Mouse (Mus musculus) hindbrain, postnatal 0 days (tissue): Measurements from ENCODE around the gene Plxna2. TPM values are rescaled to one million over a fixed set of nuclear protein-coding genes. Genes with fewer than 3 reads are reported as not detected.

ENCODE experiments used
- ATAC-seq: fragments of 200-750 bp; cut with Nextera tagmentation; 2 replicates; pipeline ENCODE4 v1.8.0; 2017; ENCODE audit warnings: mild to moderate bottlenecking, moderate TSS enrichment, moderate library complexity
- DNase-seq: peaks from one replicate; pipeline ENCODE4 v3.0.0-alpha.2; 2015; ENCODE audit warnings: low spot score
- H3K27ac ChIP-seq: fragments of 300-500 bp; sonication (generic); 2 replicates; pipeline ENCODE4 v1.5.1; 2014; ENCODE audit warnings: mild to moderate bottlenecking
- H3K27me3 ChIP-seq: fragments of 300-500 bp; sonication (generic); 2 replicates; pipeline ENCODE4 v1.6.1; 2014; ENCODE audit warnings: low read length, mixed read lengths; ENCODE audit not compliant: insufficient read depth
- H3K36me3 ChIP-seq: fragments of 300-500 bp; sonication (generic); 2 replicates; pipeline ENCODE4 v1.6.1; 2014; ENCODE audit warnings: low read length, mixed read lengths; ENCODE audit not compliant: insufficient read depth
- H3K4me1 ChIP-seq: fragments of 300-500 bp; sonication (generic); 2 replicates; pipeline ENCODE4 v1.6.1; 2014; ENCODE audit warnings: antibody characterized with exemption, low read length, mixed read lengths; ENCODE audit not compliant: insufficient read depth
- H3K4me2 ChIP-seq: fragments of 300-500 bp; sonication (generic); 2 replicates; pipeline ENCODE4 v1.6.1; 2014; ENCODE audit warnings: low read depth, mild to moderate bottlenecking, low read length, moderate library complexity, mixed read lengths
- H3K4me3 ChIP-seq: fragments of 300-500 bp; sonication (generic); 2 replicates; pipeline ENCODE4 v1.5.1; 2014; ENCODE audit warnings: low read length
- H3K9ac ChIP-seq: fragments of 300-500 bp; sonication (generic); replicated peaks from 2 replicates; pipeline ENCODE4 v1.6.1; 2014; ENCODE audit warnings: mild to moderate bottlenecking, low read length, moderate library complexity, mixed read lengths
- H3K9me3 ChIP-seq: fragments of 300-500 bp; sonication (generic); 2 replicates; pipeline ENCODE4 v1.6.1; 2016; ENCODE audit warnings: low read length, mixed read lengths
- CTCF ChIP-seq: IDR thresholded peaks from 2 replicates; pipeline ENCODE4 v1.5.1; 2016; ENCODE audit warnings: antibody characterized with exemption, control low read depth, low read depth
- WGBS: fragments of 180-500 bp; shearing (Covaris S2); extraction: QIAGEN DNeasy Blood & Tissue Kit; methylation state at CpG from one replicate; pipeline ENCODE4 v1.1.7; 2014; 5-methylcytosine and 5-hydroxymethylcytosine counted together
- polyA plus RNA-seq: library from polyadenylated mRNA; unstranded; fragments of >200 nt; fragmentation: Nextera tagmentation; extraction: Ambion mirVana; gene quantifications from 2 replicates; pipeline ENCODE4 v1.2.1, GENCODE M21; 2015
- total RNA-seq: library from RNA; depleted of rRNA; stranded (reverse); fragments of >200 nt; gene quantifications from 2 replicates; pipeline ENCODE4 v1.2.3, GENCODE M21; 2014

The Plxna2 gene
- total and polyA plus RNA-seq, 2 experiments from 2014 or later: 11.7 to 48.2 TPM

DNA sequence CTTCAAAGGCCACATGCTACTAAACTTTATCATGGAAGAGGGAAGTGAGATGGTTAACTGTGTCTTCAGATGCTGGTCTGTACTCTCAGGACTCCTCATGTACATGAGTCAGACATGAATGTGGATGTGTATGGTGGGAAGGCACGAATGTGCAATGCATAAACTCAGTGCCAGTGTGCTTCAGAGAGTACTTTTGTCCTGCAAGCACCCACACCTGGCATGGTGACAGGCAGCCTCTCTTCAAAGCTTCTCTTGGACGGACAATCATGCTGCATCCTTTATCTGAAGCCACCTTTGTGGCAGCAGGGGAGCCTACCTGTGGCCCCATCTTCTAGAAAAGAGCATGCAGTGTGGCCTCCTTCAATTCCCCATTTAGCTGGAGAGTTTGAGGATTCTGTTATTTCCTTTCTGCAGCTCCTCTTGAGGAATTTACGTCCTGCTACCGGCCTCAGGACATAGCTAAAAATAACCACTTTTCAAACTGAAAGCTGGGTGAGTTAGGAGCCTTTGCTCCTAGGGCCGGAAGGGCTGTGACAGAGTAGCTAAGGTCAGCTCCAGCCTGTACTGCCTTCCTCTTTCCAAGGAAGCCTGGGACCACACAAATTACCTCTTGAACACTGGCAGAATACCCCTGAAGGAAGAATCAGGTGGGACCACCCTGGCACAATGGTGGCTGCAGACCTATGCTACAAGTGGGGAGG lies 23.7 kb downstream of the Plxna2 start:
- H3K4me3 ChIP-seq: no peak overlapping the region
- peaks cover 7% of the 10 kb centered on the region; the same call in 1 of the 2 replicates for H3K36me3 ChIP-seq
- WGBS: 62% methylated on average over 5 of the region's 5 CpGs
- no peak overlapping the region for H3K4me2 ChIP-seq
- DNase-seq: no peak
- no peaks in the 10 kb centered on the region for H3K27me3 ChIP-seq
- H3K4me1 ChIP-seq: peaks cover 4% of the 10 kb centered on the region; the same call in 1 of the 2 replicates
- H3K9ac ChIP-seq: no peak overlapping the region
- ATAC-seq: no peak
- no peak for TF ChIP-seq CTCF
- peak overlapping the region; percentile 4; the same call in 1 of the 2 replicates for H3K27ac ChIP-seq
- no peaks in the 10 kb centered on the region for H3K9me3 ChIP-seq

- Histone ChIP-seq H3K9me3 (no peaks in the 10 kb centered on the region), H3K4me3 (no peak overlapping the region), H3K9ac (no peak overlapping the region), H3K4me1 (no peaks in the 10 kb centered on the region; the same call in 1 of the 2 replicates), H3K27me3 (no peaks in the 10 kb centered on the region), H3K27ac (0 out of 2 replicates have a peak overlapping the region, but pooled peaks have one; percentile 4), H3K4me2 (no peak overlapping the region), H3K36me3 (peaks cover 7% of the 10 kb centered on the region; the same call in 1 of the 2 replicates)
- 44% methylated on average over 1 of the region's 1 CpGs for WGBS
- DNase-seq (no peak), ATAC-seq (no peak)
- no peak for TF ChIP-seq CTCF
Observed at GRCm38 (mm10) chr1:194642302-194642787, 24.3 kb downstream of the Plxna2 start.

DNA sequence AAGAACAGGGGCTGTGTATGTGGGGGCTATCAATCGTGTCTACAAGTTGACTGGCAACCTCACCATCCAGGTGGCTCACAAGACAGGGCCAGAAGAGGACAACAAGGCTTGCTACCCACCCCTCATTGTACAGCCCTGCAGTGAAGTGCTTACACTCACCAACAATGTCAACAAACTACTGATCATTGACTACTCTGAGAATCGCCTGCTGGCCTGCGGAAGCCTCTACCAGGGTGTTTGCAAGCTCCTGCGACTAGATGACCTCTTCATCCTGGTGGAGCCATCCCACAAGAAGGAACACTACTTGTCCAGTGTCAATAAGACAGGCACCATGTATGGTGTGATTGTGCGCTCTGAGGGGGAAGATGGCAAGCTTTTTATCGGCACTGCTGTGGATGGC lies 25.9 kb downstream of the Plxna2 start:
- Histone ChIP-seq H3K4me1 (no peaks in the 10 kb centered on the region; the same call in 1 of the 2 replicates), H3K9ac (no peak overlapping the region), H3K36me3 (peaks cover 7% of the 10 kb centered on the region; the same call in 1 of the 2 replicates), H3K9me3 (no peaks in the 10 kb centered on the region), H3K4me3 (no peak overlapping the region), H3K27me3 (no peaks in the 10 kb centered on the region), H3K27ac (no peak overlapping the region), H3K4me2 (no peak overlapping the region)
- no peak for TF ChIP-seq CTCF
- no peak for ATAC-seq
- WGBS: 89% methylated on average over 6 of the region's 6 CpGs
- DNase-seq: no peak

GRCm38 (mm10) chr1:194645898-194646297 lies 27.9 kb downstream of the Plxna2 start:
- Histone ChIP-seq H3K27ac (no peak overlapping the region), H3K27me3 (no peaks in the 10 kb centered on the region), H3K9me3 (no peaks in the 10 kb centered on the region), H3K36me3 (peaks cover 16% of the 10 kb centered on the region; the same call in 1 of the 2 replicates), H3K4me2 (no peak overlapping the region), H3K9ac (no peak overlapping the region), H3K4me1 (no peaks in the 10 kb centered on the region; the same call in 1 of the 2 replicates), H3K4me3 (no peak overlapping the region)
- 88% methylated on average over 1 of the region's 1 CpGs for WGBS
- no peak for DNase-seq
- ATAC-seq: no peak
- TF ChIP-seq CTCF: no peak

DNA sequence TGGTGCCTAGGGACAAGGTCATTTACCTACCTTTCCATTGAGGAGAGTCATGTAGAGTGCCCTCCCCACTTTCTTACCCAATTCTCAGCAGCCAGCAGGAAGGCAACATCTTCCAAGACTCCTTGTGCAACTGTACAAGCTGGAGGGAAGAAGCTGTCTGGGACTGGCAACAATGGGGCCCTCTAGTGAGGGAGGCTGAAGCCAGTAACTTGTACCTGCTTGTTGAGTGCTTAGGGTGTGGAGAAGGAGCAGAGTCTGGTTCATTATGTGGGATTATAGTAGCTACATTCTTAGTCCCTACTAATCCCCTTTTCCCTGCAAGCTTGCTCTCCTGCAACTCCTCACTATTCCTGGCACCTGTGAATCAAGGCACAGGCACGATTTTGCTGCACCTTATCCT lies 32.1 kb downstream of the Plxna2 start:
- 77% methylated on average over 1 of the region's 1 CpGs for WGBS
- H3K27me3 ChIP-seq: no peaks in the 10 kb centered on the region
- H3K9me3 ChIP-seq: no peaks in the 10 kb centered on the region
- DNase-seq (no peak), ATAC-seq (no peak)
- H3K4me3 ChIP-seq: no peak overlapping the region
- no peak overlapping the region for H3K27ac ChIP-seq
- H3K36me3 ChIP-seq: peaks cover 23% of the 10 kb centered on the region; the same call in 1 of the 2 replicates
- no peak overlapping the region for H3K9ac ChIP-seq
- TF ChIP-seq CTCF: no peak
- no peak overlapping the region for H3K4me2 ChIP-seq
- H3K4me1 ChIP-seq: no peaks in the 10 kb centered on the region

DNA sequence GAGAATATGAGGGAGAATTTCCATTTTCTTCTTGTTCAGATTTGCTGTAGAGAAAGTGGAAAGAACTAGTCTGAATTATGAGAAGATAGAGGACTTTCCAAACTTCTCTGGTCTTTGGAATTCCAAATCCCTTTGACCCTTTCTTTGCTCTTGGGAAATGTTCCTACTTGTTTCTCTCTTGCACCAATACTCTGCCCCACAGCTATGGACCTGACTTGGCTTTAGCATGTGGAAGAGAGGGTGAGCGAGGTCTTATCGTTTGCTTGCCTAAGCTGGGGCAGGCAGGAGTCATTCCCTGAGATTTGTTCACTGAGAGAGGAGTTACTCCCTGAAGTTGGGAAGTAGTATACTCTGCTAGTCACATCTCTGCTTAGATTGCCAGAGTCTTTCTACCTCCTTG lies 32.5 kb downstream of the Plxna2 start:
- WGBS: 97% methylated on average over 2 of the region's 2 CpGs
- Histone ChIP-seq H3K36me3 (peaks cover 23% of the 10 kb centered on the region; the same call in 1 of the 2 replicates), H3K9ac (no peak overlapping the region)

DNA sequence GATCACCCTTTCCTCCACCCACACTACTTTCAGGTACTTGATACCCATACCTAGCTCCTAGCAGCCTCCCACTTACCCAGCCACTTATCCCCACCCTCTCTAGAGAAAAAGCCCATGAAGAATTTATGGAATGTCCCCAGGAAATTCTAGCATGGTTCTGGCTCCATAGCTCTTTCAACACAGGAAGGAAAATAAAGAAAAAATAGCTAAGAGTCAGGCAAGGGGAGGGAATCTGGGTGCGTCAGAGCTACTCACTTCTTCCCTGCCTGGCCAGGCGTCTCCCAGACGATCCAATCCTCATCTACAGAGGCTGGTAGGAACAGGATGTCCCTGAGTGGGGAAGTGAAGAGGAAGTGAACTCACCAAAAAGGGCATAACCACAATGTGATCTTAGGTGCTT lies 34.0 kb downstream of the Plxna2 start:
- peaks cover 26% of the 10 kb centered on the region for H3K36me3 ChIP-seq
- H3K4me3 ChIP-seq: no peak overlapping the region
- H3K9ac ChIP-seq: no peak overlapping the region
- H3K9me3 ChIP-seq: no peaks in the 10 kb centered on the region
- H3K27me3 ChIP-seq: no peaks in the 10 kb centered on the region
- no peak for TF ChIP-seq CTCF
- WGBS: 84% methylated on average over 3 of the region's 3 CpGs
- DNase-seq: no peak
- no peak for ATAC-seq
- no peak overlapping the region for H3K4me2 ChIP-seq
- H3K4me1 ChIP-seq: no peaks in the 10 kb centered on the region
- H3K27ac ChIP-seq: no peak overlapping the region

More for the DNA sequence above, 32.5 kb downstream of the Plxna2 start:
- no peaks in the 10 kb centered on the region for H3K4me1 ChIP-seq
- DNase-seq: no peak
- H3K27ac ChIP-seq: no peak overlapping the region
- ATAC-seq: no peak
- no peak overlapping the region for H3K4me3 ChIP-seq
- no peak overlapping the region for H3K4me2 ChIP-seq
- H3K9me3 ChIP-seq: no peaks in the 10 kb centered on the region
- H3K27me3 ChIP-seq: no peaks in the 10 kb centered on the region
- TF ChIP-seq CTCF: no peak
